Mouse (Mus musculus): ENCODE measurements around the gene Fut11.
"Not testable (repeated sequence)": the region's sequence is repeated elsewhere in the genome, so short reads cannot be mapped to it uniquely, and the experiment has no call there.

The Fut11 gene

GRCm38 (mm10) chr14:20674064-20674833 lies 20.5 kb upstream of the Fut11 start, which contains the start of gene Sec24c:
Sec24c (plus strand) TSS chr14:20674308.
- peak; percentile 100 for DNase-seq (ENCODE audit: low spot score)

DNA sequence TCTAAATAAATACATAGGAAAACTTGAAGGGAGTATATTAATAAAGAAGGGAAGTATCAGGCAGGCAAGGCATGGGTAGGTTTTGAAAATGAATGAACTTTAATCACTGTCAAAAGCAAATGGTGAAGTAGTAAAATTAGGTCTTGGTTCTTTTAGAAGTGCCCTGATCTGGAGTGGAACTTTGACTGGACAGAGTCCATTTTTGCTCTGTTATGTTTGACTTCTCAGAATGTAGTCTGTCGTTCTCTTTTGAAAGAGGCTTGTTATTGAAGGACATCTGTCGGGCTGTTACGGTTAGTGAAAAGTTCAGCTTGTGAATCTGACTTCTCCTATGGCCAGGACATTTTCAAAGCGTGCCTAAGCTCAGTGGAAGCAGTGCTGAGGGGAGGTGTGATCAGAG lies 16.9 kb upstream of the Fut11 start:
- DNase-seq (ENCODE audit: low spot score): no peak

DNA sequence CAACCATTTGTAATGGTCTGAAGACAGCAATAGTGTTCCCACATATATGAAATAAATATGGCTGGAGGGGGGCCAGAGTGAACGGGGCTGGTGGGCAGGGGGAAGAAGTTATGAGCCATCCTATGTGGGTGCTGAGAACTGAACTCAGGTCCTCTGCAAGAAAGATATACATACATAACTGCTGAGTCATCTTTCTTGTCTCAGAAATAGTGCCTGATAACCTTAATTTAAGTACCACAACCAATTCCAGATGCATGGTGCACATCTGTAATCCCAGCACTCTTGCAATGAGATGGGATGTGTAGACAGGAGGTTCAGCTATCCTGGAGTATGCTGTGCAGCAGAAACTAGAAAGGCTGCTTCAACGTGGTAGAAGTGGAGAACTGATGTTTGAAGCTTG lies 13.0 kb upstream of the Fut11 start:
- DNase-seq (ENCODE audit: low spot score): no peak

DNA sequence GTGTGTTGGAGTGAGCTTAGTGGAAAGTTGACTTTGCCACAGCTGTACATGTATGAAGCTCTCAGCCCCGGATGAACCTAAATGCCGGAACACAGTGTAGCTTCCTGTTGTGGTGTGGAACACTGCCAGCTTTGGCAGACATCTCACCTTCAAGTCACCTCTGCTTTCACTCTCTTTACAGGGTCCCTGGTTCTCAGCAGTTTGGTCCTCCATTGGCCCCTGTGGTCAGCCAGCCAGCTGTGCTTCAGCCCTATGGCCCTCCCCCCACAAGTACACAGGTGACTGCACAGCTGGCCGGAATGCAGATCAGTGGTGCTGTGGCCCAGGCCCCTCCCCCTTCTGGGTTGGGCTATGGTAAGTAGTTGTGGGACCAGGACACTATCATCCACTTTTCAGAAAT lies 12.3 kb upstream of the Fut11 start:
- DNase-seq (ENCODE audit: low spot score): no peak

DNA sequence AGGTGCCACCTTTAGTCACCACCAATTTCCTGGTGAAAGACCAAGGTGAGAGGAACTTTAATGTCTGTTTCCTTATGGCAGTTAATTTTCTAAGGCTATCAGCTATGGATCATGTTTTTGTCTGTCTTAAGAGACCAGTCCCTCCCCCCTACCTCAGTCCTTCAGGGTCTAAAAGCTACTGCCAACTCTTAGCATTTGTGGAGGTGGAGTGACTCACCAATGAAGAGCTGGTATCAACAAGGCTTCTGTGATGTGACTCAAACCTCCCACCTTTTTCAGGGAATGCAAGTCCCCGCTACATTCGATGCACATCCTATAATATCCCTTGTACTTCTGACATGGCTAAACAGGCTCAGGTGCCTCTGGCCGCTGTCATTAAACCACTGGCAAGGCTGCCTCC lies 8.2 kb upstream of the Fut11 start:
- no peak for DNase-seq (ENCODE audit: low spot score)

GRCm38 (mm10) chr14:20689009-20689408 lies 5.8 kb upstream of the Fut11 start:
- DNase-seq (ENCODE audit: low spot score): no peak

DNA sequence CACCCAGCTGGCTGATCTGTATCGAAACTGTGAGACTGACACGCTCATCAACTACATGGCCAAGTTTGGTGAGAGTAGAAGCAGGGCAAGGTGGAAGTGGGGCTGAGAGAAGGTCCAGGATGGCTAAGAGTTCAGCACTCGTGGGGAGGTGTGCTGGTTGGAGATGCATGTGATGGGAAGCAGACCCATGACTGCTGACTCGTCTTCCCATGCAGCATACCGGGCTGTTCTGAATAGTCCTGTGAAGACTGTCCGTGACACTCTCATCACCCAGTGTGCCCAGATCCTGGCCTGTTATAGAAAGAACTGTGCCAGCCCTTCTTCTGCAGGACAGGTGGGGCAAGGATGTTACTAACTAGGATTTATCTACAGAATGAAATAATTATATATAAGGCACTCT lies 3.0 kb upstream of the Fut11 start:
- no peak for DNase-seq (ENCODE audit: low spot score)

DNA sequence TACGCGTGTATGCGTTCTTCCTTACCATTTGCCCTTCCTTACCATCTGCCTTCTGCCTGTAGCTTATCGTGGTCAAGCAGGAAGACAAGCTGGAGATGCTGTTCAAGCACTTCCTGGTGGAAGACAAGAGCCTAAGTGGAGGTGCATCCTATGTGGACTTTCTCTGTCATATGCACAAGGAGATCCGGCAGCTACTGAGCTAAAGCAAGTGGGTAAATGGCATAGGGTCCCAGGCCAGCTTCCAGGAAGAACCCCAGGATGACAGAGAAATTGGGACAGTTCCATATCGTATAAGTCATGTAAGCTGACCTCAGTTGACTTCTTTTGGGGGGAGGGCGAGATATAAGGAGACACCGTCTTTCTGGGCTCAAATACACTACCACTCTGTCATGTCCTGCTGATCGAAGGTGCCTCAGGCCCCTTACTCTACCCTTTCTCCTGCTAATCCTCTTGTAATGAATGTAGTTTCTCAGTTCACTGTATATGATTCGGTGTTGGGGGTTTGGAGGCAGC lies 1.1 kb upstream of the Fut11 start:
- DNase-seq (ENCODE audit: low spot score): no peak

- DNase-seq (ENCODE audit: low spot score): no peak
These were observed 434 bp upstream of the Fut11 start for GRCm38 (mm10) chr14:20694185-20694883.

GRCm38 (mm10) chr14:20695761-20696520 lies 1.2 kb downstream of the Fut11 start:
- no peak for DNase-seq (ENCODE audit: low spot score)

GRCm38 (mm10) chr14:20696986-20697385 lies 2.2 kb downstream of the Fut11 start:
- no peak for DNase-seq (ENCODE audit: low spot score)

- DNase-seq (ENCODE audit: low spot score): no peak
These were observed 3.7 kb downstream of the Fut11 start for GRCm38 (mm10) chr14:20698515-20698914.

DNA sequence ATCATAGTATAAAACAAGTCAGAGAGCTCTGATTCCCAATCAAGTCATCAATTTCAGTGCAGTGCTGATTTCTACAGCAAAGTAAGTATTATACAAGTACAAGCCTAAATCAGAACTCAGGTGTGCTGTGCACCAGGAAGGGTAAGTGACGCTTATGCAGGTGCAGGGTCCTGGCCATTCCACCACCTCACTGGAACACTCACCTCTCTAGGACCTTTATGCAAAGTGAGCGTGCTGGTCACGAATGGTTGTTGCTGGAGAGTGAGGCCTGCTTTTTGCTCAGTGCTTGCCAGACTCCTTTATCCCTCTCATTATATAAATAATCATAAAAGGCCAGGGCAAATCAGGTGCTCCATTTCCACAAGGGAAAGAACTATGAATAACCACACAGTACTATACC lies 5.6 kb downstream of the Fut11 start:
- no peak for DNase-seq (ENCODE audit: low spot score)

DNA sequence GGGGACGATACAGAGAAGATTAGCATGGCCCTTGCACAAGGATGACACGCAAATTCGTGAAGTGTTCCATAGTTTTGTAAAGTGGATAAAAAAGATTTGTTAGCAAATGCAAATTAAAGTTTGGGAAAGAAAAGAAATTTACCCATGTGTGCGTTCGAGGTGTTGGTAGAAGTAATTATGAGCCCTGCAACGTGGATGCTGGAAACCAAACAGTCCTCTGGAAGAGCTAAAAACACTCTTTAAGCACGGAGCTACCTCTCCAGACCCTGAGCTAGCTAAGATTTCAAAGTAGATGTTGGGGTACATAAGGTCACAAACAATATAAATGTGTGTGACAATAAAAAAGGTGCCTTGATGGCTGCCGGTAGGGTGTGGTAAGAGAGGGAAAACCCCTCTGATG lies 6.8 kb downstream of the Fut11 start:
- DNase-seq (ENCODE audit: low spot score): no peak

- no peak for DNase-seq (ENCODE audit: low spot score)
These were observed 7.5 kb downstream of the Fut11 start for GRCm38 (mm10) chr14:20702096-20702740.

DNA sequence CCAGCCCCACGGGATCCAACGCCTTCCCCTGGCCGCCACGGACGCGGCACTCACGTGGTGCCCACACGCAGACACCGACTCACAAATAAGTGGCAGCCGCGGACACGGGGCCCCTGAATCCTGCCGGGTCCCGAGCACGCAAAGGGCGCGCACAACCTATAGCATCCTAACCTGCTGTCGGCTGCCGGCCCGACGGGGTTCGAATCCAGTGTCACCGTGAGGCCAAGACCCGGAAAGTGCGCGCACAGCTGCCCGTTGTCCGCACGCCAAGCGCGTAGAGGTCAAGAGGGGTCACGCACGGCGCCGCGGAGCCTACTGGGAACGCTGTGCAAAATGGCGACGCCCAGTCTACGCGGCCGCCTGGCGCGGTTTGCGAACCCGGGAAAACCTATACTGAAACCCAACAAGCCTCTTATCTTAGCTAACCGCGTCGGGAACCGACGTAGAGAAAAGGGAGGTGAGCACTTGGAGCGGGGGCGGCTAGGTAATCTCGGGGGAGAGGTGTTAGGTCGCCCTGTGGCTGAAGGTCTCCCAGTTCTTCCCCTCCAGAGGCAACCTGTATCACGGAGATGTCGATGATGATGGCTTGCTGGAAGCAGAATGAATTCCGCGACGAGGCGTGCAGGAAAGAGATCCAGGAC lies 8.1 kb downstream of the Fut11 start, which contains the start of gene Chchd1:
Chchd1 (plus strand) TSS at position 266 of the 641 bp plus-strand sequence.
- peak; percentile 94 for DNase-seq (ENCODE audit: low spot score)

- not testable (repeated sequence) for DNase-seq (ENCODE audit: low spot score)
These were observed 8.7 kb downstream of the Fut11 start for GRCm38 (mm10) chr14:20703461-20703860.

GRCm38 (mm10) chr14:20707201-20708190 lies 12.7 kb downstream of the Fut11 start, which contains the start of gene Zswim8:
Zswim8 (plus strand) TSS chr14:20707552.
- peak; percentile 81 for DNase-seq (ENCODE audit: low spot score)

DNA sequence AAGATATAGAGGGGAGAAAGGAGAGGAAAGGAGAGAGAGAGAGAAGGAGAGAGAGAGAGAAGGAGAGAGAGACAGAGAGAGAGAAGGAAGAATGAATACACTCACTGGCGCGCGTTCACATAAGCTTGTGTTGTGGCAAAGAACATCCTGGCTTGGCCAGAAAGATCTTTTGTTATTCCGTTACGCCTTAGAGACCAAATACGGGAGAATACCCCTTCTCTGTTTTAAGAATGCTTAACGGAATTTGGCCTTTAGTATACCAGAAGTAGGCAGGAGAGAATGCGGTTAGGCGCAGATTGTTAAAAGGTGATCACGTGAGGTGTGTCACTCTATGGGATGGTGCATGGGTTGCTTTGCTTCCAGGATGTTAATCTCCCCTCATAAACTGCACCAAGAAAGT lies 13.5 kb downstream of the Fut11 start:
- DNase-seq (ENCODE audit: low spot score): no peak

GRCm38 (mm10) chr14:20713832-20714231 lies 19.1 kb downstream of the Fut11 start:
- DNase-seq (ENCODE audit: low spot score): no peak
